Mouse (Mus musculus) ES-Bruce4 (cell line): Measurements from ENCODE around the gene Dnajb9.

Source experiments
- CTCF ChIP-seq: IDR thresholded peaks from one replicate; pipeline ENCODE4 v1.8.1; 2011; ENCODE audit warnings: low read depth, low read length
- EP300 ChIP-seq: IDR thresholded peaks from 2 replicates; pipeline ENCODE4 v1.6.1; 2011; ENCODE audit warnings: low read depth, low read length; ENCODE audit not compliant: insufficient read depth
- POLR2A ChIP-seq: IDR thresholded peaks from one replicate; pipeline ENCODE4 v1.8.1; 2011; ENCODE audit warnings: low read length; ENCODE audit not compliant: insufficient read depth

DNA sequence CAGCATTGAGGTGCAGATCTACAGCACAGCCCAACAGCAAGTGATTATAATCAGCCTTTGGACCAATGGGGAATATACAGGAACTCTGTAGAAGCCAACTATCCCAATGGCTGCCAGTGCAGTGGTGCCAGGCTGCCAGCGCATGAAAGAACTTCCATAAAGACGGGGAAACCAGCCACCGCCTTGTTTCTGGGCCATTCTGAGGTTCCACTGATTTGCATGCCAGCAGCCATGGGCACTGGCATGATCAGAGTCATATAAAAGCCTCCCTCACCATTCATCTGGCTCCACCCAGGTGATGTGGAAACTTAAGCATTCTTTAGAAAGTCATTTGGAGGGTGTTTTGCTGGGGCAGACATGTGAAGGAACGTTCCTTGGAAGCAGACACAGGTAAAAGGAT lies 32.3 kb upstream of the Dnajb9 start:
- TF ChIP-seq CTCF (no peak), EP300 (no peak), POLR2A (no peak)
